Mouse (Mus musculus): ENCODE data around the gene Cyp2a22. TPM values are rescaled to one million over a fixed set of nuclear protein-coding genes. Genes with fewer than 3 reads are reported as not detected.
"Not testable (repeated sequence)": the region's sequence is repeated elsewhere in the genome, so short reads cannot be mapped to it uniquely, and the experiment has no call there.

Gene Cyp2a22
- polyA plus RNA-seq, 1 experiment from 2014 or later, result not detected

- H3K9ac ChIP-seq (ENCODE audit: low read length); ATAC-seq (ENCODE audit: insufficient number of reproducible peaks, insufficient read depth, low FRiP score, low read depth); H3K27me3 ChIP-seq (ENCODE audit: control insufficient read depth, insufficient read depth, low read length); H3K4me1 ChIP-seq (ENCODE audit: control insufficient read depth in 2 of 2, insufficient read depth in 2 of 2, low read length in 2 of 2); H3K36me3 ChIP-seq (ENCODE audit: control insufficient read depth, insufficient read depth, low read length); H3K4me3 ChIP-seq (ENCODE audit: control insufficient read depth in 1 of 2, insufficient read depth in 1 of 2, low read depth in 1 of 2, low read length in 2 of 2); H3K9me3 ChIP-seq (ENCODE audit: control insufficient read depth, low read length); H3K4me2 ChIP-seq (ENCODE audit: low read length); H3K27ac ChIP-seq (replicated peaks in 1 of 2; ENCODE audit: control insufficient read depth in 1 of 2, insufficient read depth in 1 of 2, low read depth in 2 of 2, low read length in 2 of 2): not testable (repeated sequence)
- 13% methylated on average over 1 of the region's 2 CpGs for WGBS
Observed at GRCm38 (mm10) chr7:26941320-26941925, 2.2 kb upstream of the Cyp2a22 start.

GRCm38 (mm10) chr7:26917114-26917513, 22.1 kb downstream of the Cyp2a22 start:
- WGBS, result no CpG with 5 or more reads among the region's 2 CpGs
- not testable (repeated sequence) for H3K27ac ChIP-seq (replicated peaks in 1 of 2; ENCODE audit: control insufficient read depth in 1 of 2, insufficient read depth in 1 of 2, low read depth in 2 of 2, low read length in 2 of 2); H3K4me1 ChIP-seq (ENCODE audit: control insufficient read depth in 2 of 2, insufficient read depth in 2 of 2, low read length in 2 of 2); H3K4me2 ChIP-seq (ENCODE audit: low read length); H3K9me3 ChIP-seq (ENCODE audit: control insufficient read depth, low read length); H3K36me3 ChIP-seq (ENCODE audit: control insufficient read depth, insufficient read depth, low read length); H3K27me3 ChIP-seq (ENCODE audit: control insufficient read depth, insufficient read depth, low read length); ATAC-seq (ENCODE audit: insufficient number of reproducible peaks, insufficient read depth, low FRiP score, low read depth); H3K4me3 ChIP-seq (ENCODE audit: control insufficient read depth in 1 of 2, insufficient read depth in 1 of 2, low read depth in 1 of 2, low read length in 2 of 2); H3K9ac ChIP-seq (ENCODE audit: low read length)

Other genes with a start within 250 kb of the Cyp2a22 start
- not detected in 2 replicates for gene Cyp2b19, start 182.2 kb downstream of the Cyp2a22 start, polyA plus RNA-seq (2014; fragmentation: Nextera tagmentation; extraction: Ambion mirVana)
- not detected in 2 replicates for gene Cyp2g1, start 130.5 kb downstream of the Cyp2a22 start, polyA plus RNA-seq (2014; fragmentation: Nextera tagmentation; extraction: Ambion mirVana)
- gene Cyp2a5, start 104.1 kb downstream of the Cyp2a22 start, polyA plus RNA-seq (2014; fragmentation: Nextera tagmentation; extraction: Ambion mirVana), result not detected in 2 replicates
- gene Cyp2a12, start 89.7 kb upstream of the Cyp2a22 start, polyA plus RNA-seq (2014; fragmentation: Nextera tagmentation; extraction: Ambion mirVana), result not detected in 2 replicates
- gene Cyp2f2, start 180.5 kb upstream of the Cyp2a22 start, polyA plus RNA-seq (2014; fragmentation: Nextera tagmentation; extraction: Ambion mirVana), result 3.3 TPM in 1 of 2 replicates, not detected in the other
- 0.22 TPM in 1 of 2 replicates, not detected in the other for gene Cyp2t4, start 214.3 kb upstream of the Cyp2a22 start, polyA plus RNA-seq (2014; fragmentation: Nextera tagmentation; extraction: Ambion mirVana)
- gene Egln2, start 227.4 kb upstream of the Cyp2a22 start, polyA plus RNA-seq (2014; fragmentation: Nextera tagmentation; extraction: Ambion mirVana), result 26.7 and 31.2 TPM in 2 replicates
- 42.4 and 43.4 TPM in 2 replicates for gene Rab4b, start 239.5 kb upstream of the Cyp2a22 start, polyA plus RNA-seq (2014; fragmentation: Nextera tagmentation; extraction: Ambion mirVana)
- gene Gm21983, start 241.7 kb upstream of the Cyp2a22 start, polyA plus RNA-seq (2014; fragmentation: Nextera tagmentation; extraction: Ambion mirVana), result not detected in 2 replicates
- gene Mia, start 241.8 kb upstream of the Cyp2a22 start, polyA plus RNA-seq (2014; fragmentation: Nextera tagmentation; extraction: Ambion mirVana), result 0.53 and 1.3 TPM in 2 replicates